Mouse (Mus musculus) monocyte, adult 59 days (primary cell): ENCODE results near the gene Gm5751. TPM values are rescaled to one million over a fixed set of nuclear protein-coding genes. Genes with fewer than 3 reads are reported as not detected.

Experiments used
- total RNA-seq, 2 experiments: library from RNA; stranded (reverse); gene quantifications; one replicate each; pipeline ENCODE4 v1.2.4; 2023

Gene Gm5751
- not detected for total RNA-seq

DNA sequence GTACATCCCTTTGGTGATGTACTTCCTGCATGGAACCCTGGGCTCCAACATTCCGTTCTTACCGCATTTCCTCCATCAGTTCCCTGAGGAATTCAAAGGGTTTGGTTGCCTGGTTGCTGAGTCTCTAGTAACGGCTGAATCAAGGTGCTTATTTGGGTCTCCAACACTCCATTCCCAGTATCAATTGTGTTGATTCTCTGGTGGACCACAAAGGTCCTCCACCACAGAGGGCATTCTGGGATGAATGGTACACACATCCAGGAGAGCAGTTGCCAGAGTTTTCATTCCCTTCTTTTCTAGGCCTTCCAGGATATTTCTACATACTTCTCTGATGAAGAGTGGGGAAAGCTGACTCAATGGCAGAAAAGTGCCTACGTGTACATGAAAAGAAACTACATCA is at the start of gene Gm5751:
Gene Gm5751, plus strand, starts transcription at position 301 of the 400 bp plus-strand sequence.

DNA sequence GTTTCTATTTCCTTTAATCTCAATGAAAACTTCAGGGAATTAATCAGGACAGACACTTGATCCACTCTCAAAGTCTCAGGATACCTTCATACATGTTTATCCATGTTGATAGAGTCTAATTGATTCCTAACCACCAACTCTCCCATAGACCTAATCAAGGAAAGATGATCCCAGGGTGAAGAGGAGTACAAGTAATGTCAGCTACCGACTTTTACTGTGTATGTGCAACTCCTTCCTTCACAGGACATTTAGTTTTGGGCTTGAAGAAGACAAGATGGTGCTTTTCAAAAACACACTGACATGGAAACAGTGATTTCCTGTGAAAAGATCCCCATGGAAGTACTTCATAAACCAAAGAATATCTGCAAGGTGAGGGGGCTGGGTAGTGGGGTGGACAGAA is 30.4 kb upstream of the Gm5751 start, which contains the start of gene Gm6592:
Gene Gm6592, plus strand, starts transcription at position 301 of the 400 bp plus-strand sequence.

DNA sequence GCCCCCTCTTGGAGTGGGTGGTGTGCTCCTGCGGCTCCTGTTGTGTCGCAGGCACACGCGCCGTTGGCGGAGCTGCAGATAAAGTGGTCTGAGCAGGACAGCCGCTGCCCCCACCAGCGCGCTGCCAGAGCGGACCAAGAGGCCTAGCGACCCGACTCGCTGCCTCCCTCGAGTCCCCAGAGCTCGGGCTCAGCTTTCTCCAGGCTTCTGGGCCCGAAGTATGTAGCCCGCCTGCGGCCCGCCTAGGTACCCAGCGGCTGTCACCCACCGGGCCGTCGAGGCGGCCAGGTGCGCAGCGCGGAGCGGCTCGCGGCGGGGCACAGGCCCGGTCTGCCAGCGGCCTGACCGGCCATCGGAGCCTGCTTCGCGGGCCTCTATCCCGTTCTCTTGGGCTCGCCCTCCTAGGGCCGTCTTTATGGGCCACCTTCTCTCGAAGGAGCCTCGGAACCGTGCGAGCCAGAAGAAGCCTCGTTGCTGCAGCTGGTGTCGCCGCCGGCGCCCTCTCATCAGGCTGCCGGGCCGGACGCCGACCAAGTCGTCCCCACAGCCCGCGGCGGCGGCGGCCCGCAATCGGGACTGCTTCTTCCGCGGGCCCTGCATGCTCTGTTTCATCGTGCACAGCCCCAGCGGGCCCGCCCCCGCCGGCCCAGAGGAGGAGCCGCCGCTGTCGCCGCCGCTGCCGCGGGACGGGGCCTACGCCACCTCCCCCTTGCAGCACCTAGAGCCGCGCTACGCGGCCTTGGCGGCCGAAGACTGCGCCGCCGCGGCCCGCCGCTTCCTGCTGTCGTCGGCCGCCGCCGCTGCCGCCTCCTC is 18.5 kb downstream of the Gm5751 start, which contains the start of gene B630019K06Rik:
Gene B630019K06Rik, plus strand, starts transcription at position 40 of the 813 bp plus-strand sequence.

Other genes starting within 250 kb of the Gm5751 start
- gene Ssxb8, start 183.4 kb upstream of the Gm5751 start, total RNA-seq = not detected
- not detected for gene Ssx9, start 125.8 kb upstream of the Gm5751 start, total RNA-seq
- not detected for gene Ssxb5, start 70.6 kb upstream of the Gm5751 start, total RNA-seq
- gene Gm6592, start 30.3 kb upstream of the Gm5751 start, total RNA-seq = not detected
- under 1 TPM; 0.27 to 0.60 TPM for gene B630019K06Rik, start 18.1 kb downstream of the Gm5751 start, total RNA-seq
- gene Fthl17b, start 88.7 kb downstream of the Gm5751 start, total RNA-seq = not detected
- gene Fthl17c, start 102.3 kb downstream of the Gm5751 start, total RNA-seq = not detected
- not detected for gene Fthl17d, start 112.5 kb downstream of the Gm5751 start, total RNA-seq
- not detected for gene Fthl17e, start 159.2 kb downstream of the Gm5751 start, total RNA-seq
- not detected for gene Fthl17f, start 188.8 kb downstream of the Gm5751 start, total RNA-seq
- gene 4930402K13Rik, start 230.3 kb downstream of the Gm5751 start, total RNA-seq = not detected